Mouse (Mus musculus) left cerebral cortex, postnatal 4 days (tissue): ENCODE measurements at regions not wholly inside any gene's neighbourhood (a gene's known extent, or its start where the extent isn't known, plus 50 kb on each side); places are given as distances from the start of the nearest gene placed in this dataset.

Experiments used
- DNase-seq: peaks from one replicate; pipeline ENCODE4 v3.0.0-alpha.2; 2022
- intact Hi-C: fragments of 180-260 bp; cut with DNase I; formaldehyde crosslinking; loops from one replicate; pipeline ENCODE4 v1.15.1; 2025

GRCm38 (mm10) chr15:70920138-70920537 is 2914.2 kb upstream of the Gm6569 start:
- intact Hi-C loops: loop anchor here (5.0 kb wide), 1 partner anchor 1983 kb away; no protein-coding TSS in a partner anchor
- DNase-seq: no peak

- peak; percentile 69 for DNase-seq
- intact Hi-C loops: loop anchor here (5.0 kb wide), 1 partner anchor 1984 kb away; no protein-coding TSS in a partner anchor
Observed at GRCm38 (mm10) chr15:70920862-70921261, 2913.5 kb upstream of the Gm6569 start.
